Mouse (Mus musculus): ENCODE results near the gene Tbck.

GRCm38 (mm10) chr3:132868838-132869237 lies 184.9 kb downstream of the Tbck start:
- TF ChIP-seq CTCF (IDR thresholded peaks at IDR 0.05; ENCODE audit: extremely low read depth, insufficient read depth, low read length) = no peak
- no peak for TF ChIP-seq POLR2A (IDR thresholded peaks at IDR 0.05; ENCODE audit: extremely low read depth, insufficient read depth, low read length)

Data from cortical plate, adult 2 months (tissue).